In the genomic region with DNA sequence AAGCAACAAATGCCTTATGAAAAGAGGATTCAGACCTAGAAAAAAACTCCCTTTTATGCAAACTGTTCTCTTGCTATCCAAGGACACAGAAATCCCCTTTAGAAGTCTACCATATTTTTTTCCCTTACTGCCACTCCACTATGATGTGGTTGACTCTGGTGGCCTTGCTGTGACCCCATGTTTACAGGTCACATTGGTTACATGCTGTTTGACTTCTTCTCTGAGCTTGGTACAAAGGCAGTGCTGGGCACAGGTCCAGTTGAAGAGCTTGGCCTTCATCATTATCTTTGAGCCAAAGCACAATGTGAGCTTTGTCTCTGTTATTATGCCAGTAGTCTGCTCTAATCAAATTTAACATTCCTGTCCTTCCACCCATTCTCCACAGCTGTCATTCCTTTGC, we compare ENCODE assay signal across 16 mouse cellular contexts. TPM values are rescaled to one million over a fixed set of nuclear protein-coding genes. Genes with fewer than 3 reads are reported as not detected.
DNase-seq lines count a peak whose midpoint lies in the region; ATAC-seq lines count a peak whose summit lies in the region.
"Had no signal": no experiment of that assay in that cellular context is flagged by ENCODE, and none has a peak within 500 bp of the region (broad histone marks: within the 10 kb centered on the region; RNA-seq: fewer than 3 reads in every experiment).

No protein-coding gene starts in this region.

- no peaks in the 10 kb centered on the region for H3K36me3 ChIP-seq in midbrain, embryonic 16.5 days (ENCODE audit: control insufficient read depth, insufficient read depth, low read length)
- no peaks in the 10 kb centered on the region for H3K36me3 ChIP-seq in midbrain, embryonic 10.5 days
- H3K36me3 ChIP-seq: embryonic facial prominence, embryonic 10.5 days; limb, embryonic 12.5 days; neural tube, embryonic 15.5 days had no signal

- no peaks in the 10 kb centered on the region for H3K9me3 ChIP-seq in midbrain, embryonic 16.5 days (replicated peaks; ENCODE audit: control insufficient read depth, low read length, poor library complexity, severe bottlenecking)
- no peaks in the 10 kb centered on the region for H3K9me3 ChIP-seq in midbrain, embryonic 10.5 days (replicated peaks)
- H3K9me3 ChIP-seq: embryonic facial prominence, embryonic 10.5 days; limb, embryonic 12.5 days; megakaryocyte, embryonic 14.5 days; neural tube, embryonic 15.5 days had no signal

- ATAC-seq in midbrain, embryonic 16.5 days, result 0 out of 2 replicates have a peak, but pooled peaks have one; percentile 36
- ATAC-seq: CD4-positive, CD25-positive, alpha-beta regulatory T cell, adult 4 months; lung, postnatal 0 days had no signal

- no peaks in the 10 kb centered on the region for H3K27me3 ChIP-seq in midbrain, embryonic 16.5 days (ENCODE audit: control insufficient read depth, insufficient read depth, low read depth, low read length)
- no peaks in the 10 kb centered on the region for H3K27me3 ChIP-seq in midbrain, embryonic 10.5 days (ENCODE audit: low read depth, poor library complexity, severe bottlenecking)
- H3K27me3 ChIP-seq: limb, embryonic 12.5 days; megakaryocyte, embryonic 14.5 days; neural tube, embryonic 15.5 days had no signal

- H3K27ac ChIP-seq in midbrain, embryonic 16.5 days (ENCODE audit: low read length), result no peak overlapping the region
- H3K27ac ChIP-seq in midbrain, embryonic 10.5 days (replicated peaks), result no peak overlapping the region
- H3K27ac ChIP-seq: embryonic facial prominence, embryonic 10.5 days; limb, embryonic 12.5 days; neural tube, embryonic 15.5 days had no signal

- H3K4me2 ChIP-seq in midbrain, embryonic 16.5 days (ENCODE audit: low read length), result no peak overlapping the region
- H3K4me2 ChIP-seq: limb, embryonic 12.5 days; neural tube, embryonic 15.5 days had no signal

- no peak for DNase-seq in midbrain, embryonic 10.5 days (ENCODE audit: low spot score)
- DNase-seq in adrenal gland, adult 8-10 months, result peak; percentile 68
- DNase-seq in brain, adult 2 months (ENCODE audit: low read depth, low spot score), result peak; percentile 69
- DNase-seq in testis, postnatal 10 days (ENCODE audit: low spot score), result peak; percentile 82
- DNase-seq in kidney, postnatal 36 days, result no peak
- DNase-seq in thymus, postnatal 25 days, result no peak
- DNase-seq: kidney, adult 9 months; right cerebral cortex, postnatal 25 days had no signal

- H3K9ac ChIP-seq in midbrain, embryonic 16.5 days (ENCODE audit: low read depth, low read length), result no peak overlapping the region
- H3K9ac ChIP-seq: limb, embryonic 12.5 days; neural tube, embryonic 15.5 days had no signal

- H3K4me1 ChIP-seq in midbrain, embryonic 16.5 days (ENCODE audit: control insufficient read depth, insufficient read depth, low read length), result no peaks in the 10 kb centered on the region
- peaks cover 7% of the 10 kb centered on the region for H3K4me1 ChIP-seq in midbrain, embryonic 10.5 days
- H3K4me1 ChIP-seq: limb, embryonic 12.5 days; megakaryocyte, embryonic 14.5 days; neural tube, embryonic 15.5 days had no signal

- H3K4me3 ChIP-seq in midbrain, embryonic 16.5 days (ENCODE audit: low read depth, low read length), result no peak overlapping the region
- no peak overlapping the region for H3K4me3 ChIP-seq in midbrain, embryonic 10.5 days
- H3K4me3 ChIP-seq: embryonic facial prominence, embryonic 10.5 days; erythroblast, embryonic 14.5 days; limb, embryonic 12.5 days; megakaryocyte, embryonic 14.5 days; neural tube, embryonic 15.5 days had no signal

RNA-seq across cellular contexts. Expression of a gene that starts 39.2 kb away (rescaled TPM):
- polyA plus RNA-seq in midbrain, embryonic 16.5 days (2015; fragmentation: Nextera tagmentation; extraction: Ambion mirVana), result 35.0 and 36.4 TPM in 2 replicates
- 44.0 and 44.6 TPM in 2 replicates for polyA plus RNA-seq in midbrain, embryonic 10.5 days (2016; fragmentation: Nextera tagmentation; extraction: Ambion mirVana)
- 100 to 1,000 TPM in 1 of 4 experiments, 10 to 100 TPM in 3; 59.8 to 108 (median 84.4) TPM for total RNA-seq in adrenal gland, adult 8-10 months (2022)

Comparison
In these comparisons a context has a peak if more than half of its experiments do, and no peak if none do; other contexts are left out.
1. DNase-seq: peak in adrenal gland, adult 8-10 months (single experiment), brain, adult 2 months (single experiment) and testis, postnatal 10 days (single experiment); none in midbrain, embryonic 10.5 days (single experiment), kidney, postnatal 36 days (0 of 2) and thymus, postnatal 25 days (single experiment).